8 mouse cellular contexts compared by ENCODE assay signal in the genomic region with DNA sequence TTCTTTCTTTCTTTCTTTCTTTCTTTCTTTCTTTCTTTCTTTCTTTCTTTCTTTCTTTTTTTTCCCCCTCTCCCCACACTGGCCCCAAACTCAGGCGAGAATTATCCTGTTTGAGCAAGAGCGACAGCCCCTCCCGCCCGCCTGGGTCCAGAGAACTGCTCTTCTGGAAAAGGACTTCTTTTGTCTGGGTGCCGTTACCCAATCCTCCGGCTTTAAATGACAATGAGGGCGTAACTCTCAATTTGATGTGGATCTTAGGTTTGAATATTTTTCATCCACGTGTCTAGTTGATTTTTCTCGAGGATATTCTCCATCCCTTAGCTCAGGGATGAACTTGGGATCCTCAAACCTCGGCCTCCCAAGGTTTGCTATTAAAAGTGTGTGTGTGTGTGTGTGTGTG.
DNase-seq lines count a peak whose midpoint lies in the region; ATAC-seq and TF ChIP-seq lines count a peak whose summit lies in the region.

No protein-coding gene starts in this region.

- H3K79me2 ChIP-seq in CH12.LX (replicated peaks; ENCODE audit: control insufficient read depth, extremely low read depth, insufficient read depth, poor library complexity, severe bottlenecking), result no peaks in the 10 kb centered on the region

- no peak overlapping the region for H3K4me3 ChIP-seq in CH12.LX (replicated peaks in 1 of 3; ENCODE audit: low read depth in 2 of 3, low read length in 2 of 3, poor library complexity in 1 of 3)
- peak overlapping the region; percentile 36 for H3K4me3 ChIP-seq in forebrain, embryonic 13.5 days
- peak overlapping the region; percentile 45 for H3K4me3 ChIP-seq in midbrain, embryonic 10.5 days

- in situ Hi-C loops in CH12.LX (cut with MboI; ENCODE audit: low pct_ligation_motif_present, low pct_unique_long_range_greater_than_20kb, low sequenced_read_pairs), result loop anchor here (25.0 kb wide), 1 partner anchor 360 kb away; no protein-coding TSS in a partner anchor

- TF ChIP-seq EP300 in CH12.LX (IDR thresholded peaks at IDR 0.05; ENCODE audit: low read length), result no peak

- H3K4me1 ChIP-seq in CH12.LX (ENCODE audit: control insufficient read depth in 1 of 2, insufficient read depth in 2 of 2), result no peaks in the 10 kb centered on the region; a peak in 1 of 4 replicates
- H3K4me1 ChIP-seq in forebrain, embryonic 13.5 days, result no peaks in the 10 kb centered on the region
- peaks cover 17% of the 10 kb centered on the region for H3K4me1 ChIP-seq in midbrain, embryonic 10.5 days

- peak overlapping the region; percentile 83 for H3K4me2 ChIP-seq in CH12.LX (ENCODE audit: insufficient read depth, low read depth, poor library complexity, severe bottlenecking)
- H3K4me2 ChIP-seq in forebrain, embryonic 13.5 days, result peak overlapping the region; percentile 56

- dilution Hi-C loops in CH12.LX (cut with MboI; ENCODE audit: extremely low pct_ligation_motif_present, extremely low pct_unique_long_range_greater_than_20kb, low sequenced_read_pairs), result no loop called here

- H3K36me3 ChIP-seq in CH12.LX (replicated peaks in 1 of 2; ENCODE audit: control insufficient read depth in 1 of 2, insufficient read depth in 1 of 2, low read length in 1 of 2), result no peaks in the 10 kb centered on the region
- H3K36me3 ChIP-seq in forebrain, embryonic 13.5 days (ENCODE audit: poor library complexity, severe bottlenecking), result no peaks in the 10 kb centered on the region
- no peaks in the 10 kb centered on the region for H3K36me3 ChIP-seq in midbrain, embryonic 10.5 days

- no peak for TF ChIP-seq RAD21 in CH12.LX (IDR thresholded peaks at IDR 0.05; ENCODE audit: low read depth, low read length)

- no peak for TF ChIP-seq CTCF in CH12.LX (conservative IDR thresholded peaks at IDR 0.05 in 1 of 2, IDR thresholded peaks at IDR 0.05 in 1 of 2; ENCODE audit: low read depth in 2 of 2, low read length in 2 of 2)

- TF ChIP-seq POLR2A in CH12.LX (IDR thresholded peaks at IDR 0.05; ENCODE audit: low read depth, low read length), result no peak

- WGBS in forebrain, embryonic 13.5 days, result 14% methylated on average over 10 of the region's 10 CpGs
- 19% methylated on average over 10 of the region's 10 CpGs for WGBS in midbrain, embryonic 10.5 days

- H3K9me3 ChIP-seq in CH12.LX (replicated peaks; ENCODE audit: low read length), result no peaks in the 10 kb centered on the region
- no peaks in the 10 kb centered on the region for H3K9me3 ChIP-seq in forebrain, embryonic 13.5 days (replicated peaks)
- no peaks in the 10 kb centered on the region for H3K9me3 ChIP-seq in midbrain, embryonic 10.5 days (replicated peaks)

- ATAC-seq in forebrain, embryonic 13.5 days, result peak; percentile 60; the same call in 1 of the 2 replicates

- H3K27ac ChIP-seq in CH12.LX (ENCODE audit: insufficient read depth, low read depth), result no peak overlapping the region
- no peak overlapping the region for H3K27ac ChIP-seq in forebrain, embryonic 13.5 days
- H3K27ac ChIP-seq in midbrain, embryonic 10.5 days (replicated peaks), result 0 out of 2 replicates have a peak overlapping the region, but pooled peaks have one; percentile 76

- H3K9ac ChIP-seq in CH12.LX (ENCODE audit: insufficient read depth, low read depth), result no peak overlapping the region
- H3K9ac ChIP-seq in forebrain, embryonic 13.5 days, result no peak overlapping the region

- peak; percentile 48 for DNase-seq in embryo, embryonic 11 days
- no peak for DNase-seq in embryo, embryonic 10 days (ENCODE audit: low spot score)
- DNase-seq in CH12.LX (ENCODE audit: extremely low read depth), result no peak
- DNase-seq in midbrain, embryonic 10.5 days (ENCODE audit: low spot score), result peak; percentile 42
- DNase-seq in thymus, postnatal 10 days (ENCODE audit: low spot score in 2 of 2), result no peak
- DNase-seq in thymus, postnatal 4 days, result no peak
- no peak for DNase-seq in kidney, postnatal 25 days

- peaks cover 73% of the 10 kb centered on the region for H3K27me3 ChIP-seq in CH12.LX (replicated peaks)
- no peaks in the 10 kb centered on the region; the same call in 1 of the 2 replicates for H3K27me3 ChIP-seq in forebrain, embryonic 13.5 days
- no peaks in the 10 kb centered on the region for H3K27me3 ChIP-seq in midbrain, embryonic 10.5 days (ENCODE audit: low read depth, poor library complexity, severe bottlenecking)

TF ChIP-seq in CH12.LX, 34 proteins besides CTCF, POLR2A, EP300 and RAD21:
- TF ChIP-seq SMC3 (IDR thresholded peaks at IDR 0.05; ENCODE audit: low read depth, low read length), result no peak
- TF ChIP-seq TCF12 (IDR thresholded peaks at IDR 0.05; ENCODE audit: low read depth, low read length), result no peak
- 0 out of 2 replicates have a peak, but pooled peaks have one; percentile 33 for TF ChIP-seq SIN3A (IDR thresholded peaks at IDR 0.05; ENCODE audit: low read length)
- TF ChIP-seq KAT2A (IDR thresholded peaks at IDR 0.05; ENCODE audit: insufficient replicate concordance, low read length), result no peak
- no peak for TF ChIP-seq JUND (conservative IDR thresholded peaks at IDR 0.05; ENCODE audit: low read depth, low read length)
- TF ChIP-seq ETS1 (conservative IDR thresholded peaks at IDR 0.05; ENCODE audit: low read depth, low read length), result no peak

Comparison
In these comparisons a context has a peak if more than half of its experiments do, and no peak if none do; other contexts are left out.
1. DNase-seq: peak in embryo, embryonic 11 days (single experiment) and midbrain, embryonic 10.5 days (single experiment); none in embryo, embryonic 10 days (single experiment), CH12.LX (single experiment), thymus, postnatal 10 days (0 of 2), thymus, postnatal 4 days (single experiment) and kidney, postnatal 25 days (0 of 2).
2. H3K4me3 ChIP-seq: peak in forebrain, embryonic 13.5 days (single experiment) and midbrain, embryonic 10.5 days (single experiment); none in CH12.LX (0 of 3).